ENCODE assay signal across 13 mouse cellular contexts in genomic region chr9:43114833-43115232, GRCm38 (mm10). TPM values are rescaled to one million over a fixed set of nuclear protein-coding genes. Genes with fewer than 3 reads are reported as not detected.
A peak's percentile ranks its signal among the peaks of the same experiment; 100 is the strongest.
DNase-seq lines count a peak whose midpoint lies in the region; ATAC-seq and TF ChIP-seq lines count a peak whose summit lies in the region.
"Had no signal": no experiment of that assay in that cellular context is flagged by ENCODE, and none has a peak within 500 bp of the region (broad histone marks: within the 10 kb centered on the region; RNA-seq: fewer than 3 reads in every experiment).

No protein-coding gene starts in this region.

- H3K36me3 ChIP-seq in heart, adult 2 months (ENCODE audit: control insufficient read depth, insufficient read depth, low read length), result peaks cover 7% of the 10 kb centered on the region
- H3K36me3 ChIP-seq in heart, embryonic 12.5 days, result peaks cover 19% of the 10 kb centered on the region
- H3K36me3 ChIP-seq in kidney, adult 2 months (ENCODE audit: control insufficient read depth, insufficient read depth, low read length), result no peaks in the 10 kb centered on the region
- H3K36me3 ChIP-seq in lung, embryonic 14.5 days (ENCODE audit: insufficient read depth), result 0 out of 2 replicates have a peak, but pooled peaks cover 2% of the 10 kb centered on the region
- H3K36me3 ChIP-seq: liver, embryonic 13.5 days had no signal

- no peak for TF ChIP-seq EP300 in heart, adult 2 months (IDR thresholded peaks at IDR 0.05; ENCODE audit: insufficient read depth, low read depth, low read length)

- intact Hi-C loops in heart, adult 2 months (cut with DNase I), result no loop called here

- no peak overlapping the region for H3K4me3 ChIP-seq in heart, adult 2 months
- no peak overlapping the region for H3K4me3 ChIP-seq in heart, embryonic 12.5 days
- no peak overlapping the region for H3K4me3 ChIP-seq in kidney, adult 2 months (ENCODE audit: insufficient read depth, low read depth, low read length)
- no peak overlapping the region for H3K4me3 ChIP-seq in lung, embryonic 14.5 days (ENCODE audit: low read depth, low read length)
- H3K4me3 ChIP-seq in brown adipose tissue, adult 24 weeks (ENCODE audit: insufficient read depth, low read depth, low read length), result no peak overlapping the region
- H3K4me3 ChIP-seq: neural tube, embryonic 12.5 days had no signal

- H3K9me3 ChIP-seq in heart, embryonic 12.5 days (replicated peaks), result no peaks in the 10 kb centered on the region
- no peaks in the 10 kb centered on the region for H3K9me3 ChIP-seq in lung, embryonic 14.5 days (ENCODE audit: low read depth, low read length)
- H3K9me3 ChIP-seq: intestine, embryonic 15.5 days; liver, embryonic 13.5 days; midbrain, embryonic 12.5 days; neural tube, embryonic 12.5 days had no signal

- no peaks in the 10 kb centered on the region for H3K79me2 ChIP-seq in heart, adult 2 months (replicated peaks; ENCODE audit: control insufficient read depth, insufficient read depth, low read length)

- DNase-seq in heart, adult 2 months, result no peak
- DNase-seq in kidney, adult 2 months, result peak; percentile 77
- DNase-seq in kidney, adult 11 months, result no peak
- DNase-seq in lung, embryonic 14.5 days, result peak; percentile 81
- no peak for DNase-seq in lung, postnatal 14 days
- DNase-seq: adrenal gland, postnatal 10 days; liver, embryonic 13.5 days had no signal

- no peak for ATAC-seq in heart, embryonic 12.5 days (ENCODE audit: insufficient number of reproducible peaks, low FRiP score)
- ATAC-seq in lung, embryonic 14.5 days (ENCODE audit: insufficient read depth), result no peak
- no peak for ATAC-seq in megakaryocyte, adult 5-6 weeks (ENCODE audit: poor library complexity, severe bottlenecking)
- ATAC-seq: intestine, embryonic 15.5 days had no signal

- no peak for TF ChIP-seq POLR2A in heart, adult 2 months (IDR thresholded peaks at IDR 0.05; ENCODE audit: insufficient read depth, low read depth, low read length)
- no peak for TF ChIP-seq POLR2A in kidney, adult 2 months (IDR thresholded peaks at IDR 0.05; ENCODE audit: low read depth, low read length)

- 69% methylated on average over 4 of the region's 4 CpGs for WGBS in heart, adult 2 months
- WGBS in heart, embryonic 12.5 days, result 85% methylated on average over 4 of the region's 4 CpGs
- WGBS in kidney, adult 2 months, result 41% methylated on average over 4 of the region's 4 CpGs
- 58% methylated on average over 4 of the region's 4 CpGs for WGBS in lung, embryonic 14.5 days

- no peaks in the 10 kb centered on the region for H3K27me3 ChIP-seq in heart, adult 2 months (ENCODE audit: control insufficient read depth, insufficient read depth, low read length)
- H3K27me3 ChIP-seq in heart, embryonic 12.5 days (replicated peaks), result no peaks in the 10 kb centered on the region
- H3K27me3 ChIP-seq in kidney, adult 2 months (replicated peaks; ENCODE audit: control insufficient read depth, insufficient read depth, low read length), result no peaks in the 10 kb centered on the region
- no peaks in the 10 kb centered on the region for H3K27me3 ChIP-seq in lung, embryonic 14.5 days (ENCODE audit: insufficient read depth, low read length)
- H3K27me3 ChIP-seq: intestine, embryonic 15.5 days; midbrain, embryonic 12.5 days; neural tube, embryonic 12.5 days had no signal

- H3K4me1 ChIP-seq in heart, adult 2 months (ENCODE audit: control insufficient read depth, insufficient read depth, low read length), result peaks cover 7% of the 10 kb centered on the region
- H3K4me1 ChIP-seq in heart, embryonic 12.5 days (replicated peaks), result peaks cover 8% of the 10 kb centered on the region; the same call in 1 of the 2 replicates
- peaks cover 10% of the 10 kb centered on the region; the same call in 1 of the 2 replicates for H3K4me1 ChIP-seq in kidney, adult 2 months (ENCODE audit: control insufficient read depth, insufficient read depth, low read length)
- peaks cover 5% of the 10 kb centered on the region for H3K4me1 ChIP-seq in lung, embryonic 14.5 days (ENCODE audit: insufficient read depth)
- peaks cover 14% of the 10 kb centered on the region for H3K4me1 ChIP-seq in brown adipose tissue, adult 24 weeks (ENCODE audit: control insufficient read depth, insufficient read depth, insufficient read length, low read length)

- no peak overlapping the region for H3K9ac ChIP-seq in heart, adult 2 months (ENCODE audit: low read depth, low read length)
- no peak overlapping the region for H3K9ac ChIP-seq in heart, embryonic 12.5 days
- H3K9ac ChIP-seq in lung, embryonic 14.5 days, result no peak overlapping the region
- H3K9ac ChIP-seq: intestine, embryonic 15.5 days; neural tube, embryonic 12.5 days had no signal

- TF ChIP-seq CTCF in heart, adult 2 months (IDR thresholded peaks at IDR 0.05), result no peak
- no peak for TF ChIP-seq CTCF in kidney, adult 2 months (conservative IDR thresholded peaks at IDR 0.05; ENCODE audit: insufficient read depth, insufficient read length, low read depth, low read length)
- no peak for TF ChIP-seq CTCF in lung, embryonic 14.5 days (IDR thresholded peaks at IDR 0.05; ENCODE audit: low read depth)

- H3K4me2 ChIP-seq in heart, embryonic 12.5 days, result no peak overlapping the region
- no peak overlapping the region for H3K4me2 ChIP-seq in lung, embryonic 14.5 days

- H3K27ac ChIP-seq in heart, adult 2 months, result peak overlapping the region; percentile 82
- no peak overlapping the region for H3K27ac ChIP-seq in heart, embryonic 12.5 days (ENCODE audit: poor library complexity, severe bottlenecking)
- H3K27ac ChIP-seq in kidney, adult 2 months (ENCODE audit: insufficient read depth, low read depth, low read length), result peak overlapping the region; percentile 75; the same call in 1 of the 2 replicates
- no peak overlapping the region for H3K27ac ChIP-seq in lung, embryonic 14.5 days (ENCODE audit: low read depth)
- H3K27ac ChIP-seq in brown adipose tissue, adult 24 weeks (replicated peaks; ENCODE audit: low read depth, low read length), result peak overlapping the region; percentile 84
- H3K27ac ChIP-seq: intestine, embryonic 15.5 days; midbrain, embryonic 12.5 days; neural tube, embryonic 12.5 days had no signal

RNA-seq across cellular contexts. Expression of gene Tmem136, which starts 1.5 kb away (rescaled TPM):
- 1 to 10 TPM; 5.7 to 7.1 TPM for total RNA-seq in heart, adult 2 months (2021)
- 7.4 and 10.2 TPM in 2 replicates for polyA plus RNA-seq in heart, adult 2 months (2012; rRNA removed)
- polyA plus RNA-seq in heart, embryonic 12.5 days (2016; fragmentation: Nextera tagmentation; extraction: Ambion mirVana), result 15.2 and 18.6 TPM in 2 replicates
- polyA plus RNA-seq in kidney, adult 2 months (2012; rRNA removed), result 12.4 and 13.2 TPM in 2 replicates
- polyA plus RNA-seq in lung, embryonic 14.5 days (2014; fragmentation: Nextera tagmentation; extraction: Ambion mirVana), result 5.3 and 5.9 TPM in 2 replicates
- 1.6 and 2.5 TPM in 2 replicates for polyA plus RNA-seq in brown adipose tissue, adult 24 weeks (2012; ENCODE audit: insufficient read depth, insufficient read length, missing spikeins)
- not detected in 2 replicates for total RNA-seq in megakaryocyte, adult 5-6 weeks (2015)
- not detected in 2 replicates for total RNA-seq in megakaryocyte, adult 5-6 weeks (2017)

RNA-seq across cellular contexts. Expression of gene Arhgef12, which starts 7.8 kb away (rescaled TPM):
- 100 to 1,000 TPM; 136 to 150 TPM for total RNA-seq in heart, adult 2 months (2021)
- 34.8 and 66.4 TPM in 2 replicates for polyA plus RNA-seq in heart, adult 2 months (2012; rRNA removed)
- polyA plus RNA-seq in heart, embryonic 12.5 days (2016; fragmentation: Nextera tagmentation; extraction: Ambion mirVana), result 13.3 and 13.9 TPM in 2 replicates
- 47.6 and 48.0 TPM in 2 replicates for polyA plus RNA-seq in kidney, adult 2 months (2012; rRNA removed)
- polyA plus RNA-seq in lung, embryonic 14.5 days (2014; fragmentation: Nextera tagmentation; extraction: Ambion mirVana), result 19.1 and 24.7 TPM in 2 replicates
- 47.7 and 58.9 TPM in 2 replicates for polyA plus RNA-seq in brown adipose tissue, adult 24 weeks (2012; ENCODE audit: insufficient read depth, insufficient read length, missing spikeins)
- 0.78 and 1.9 TPM in 2 replicates for total RNA-seq in megakaryocyte, adult 5-6 weeks (2015)
- 1.1 and 5.7 TPM in 2 replicates for total RNA-seq in megakaryocyte, adult 5-6 weeks (2017)

Comparison
In these comparisons a context has a peak if more than half of its experiments do, and no peak if none do; other contexts are left out.
1. DNase-seq: peak in kidney, adult 2 months (single experiment) and lung, embryonic 14.5 days (single experiment); none in heart, adult 2 months (0 of 2), kidney, adult 11 months (single experiment) and lung, postnatal 14 days (single experiment).
2. H3K27ac ChIP-seq: peak in heart, adult 2 months (single experiment), kidney, adult 2 months (single experiment) and brown adipose tissue, adult 24 weeks (single experiment); none in heart, embryonic 12.5 days (single experiment) and lung, embryonic 14.5 days (single experiment).